Mouse (Mus musculus): Measurements from ENCODE around the gene Rerg.

Gene Rerg

GRCm38 (mm10) chr6:137025461-137025860 lies 144.8 kb downstream of the Rerg start:
- no peak for DNase-seq (ENCODE audit: low read depth in 1 of 2, low spot score in 2 of 2)

- no peak for DNase-seq (ENCODE audit: low read depth in 1 of 2, low spot score in 2 of 2)
Measured at GRCm38 (mm10) chr6:137024541-137024940, 145.8 kb downstream of the Rerg start.

- DNase-seq (ENCODE audit: low read depth in 1 of 2, low spot score in 2 of 2): no peak
Measured at GRCm38 (mm10) chr6:137017216-137017973, 152.9 kb downstream of the Rerg start.

- DNase-seq (ENCODE audit: low read depth in 1 of 2, low spot score in 2 of 2): no peak
Measured at GRCm38 (mm10) chr6:137014346-137014745, 156.0 kb downstream of the Rerg start.

- no peak for DNase-seq (ENCODE audit: low read depth in 1 of 2, low spot score in 2 of 2)
Measured at GRCm38 (mm10) chr6:137011187-137011586, 159.1 kb downstream of the Rerg start.

Data from monocyte, adult 2 months (primary cell).